Mouse (Mus musculus): ENCODE results near the gene Aff4. TPM values are rescaled to one million over a fixed set of nuclear protein-coding genes. Genes with fewer than 3 reads are reported as not detected.
A peak's percentile ranks its signal among the peaks of the same experiment; 100 is the strongest.

The Aff4 gene
- total RNA-seq, 1 experiment: 97.2 TPM

GRCm38 (mm10) chr11:53456474-53457371 lies 106.1 kb downstream of the Aff4 start, which contains the start of the genes Gm10447 and Shroom1:
Gene Gm10447, minus strand, starts transcription at chr11:53457110.
Gene Shroom1, plus strand, starts transcription at chr11:53457205.
- Histone ChIP-seq H3K36me3 (ENCODE audit: control insufficient read depth, insufficient read depth, low read length, poor library complexity, severe bottlenecking) (no peaks in the 10 kb centered on the region), H3K4me3 (ENCODE audit: insufficient read depth in 1 of 2, low read depth in 1 of 2, low read length in 2 of 2, poor library complexity in 1 of 2, severe bottlenecking in 1 of 2) (peak within 1 kb of the TSS; percentile 71 to 74), H3K9me3 (ENCODE audit: control insufficient read depth, insufficient read depth, low read depth, low read length) (no peaks in the 10 kb centered on the region), H3K9ac (ENCODE audit: insufficient read depth, low read depth, low read length, poor library complexity, severe bottlenecking) (peak within 1 kb of the TSS; percentile 51), H3K27ac (ENCODE audit: insufficient read depth, low read depth, low read length, poor library complexity, severe bottlenecking) (no peak within 1 kb of the TSS), H3K4me1 (ENCODE audit: control insufficient read depth in 2 of 2, insufficient read depth in 2 of 2, low read length in 2 of 2, poor library complexity in 1 of 2) (no peaks in the 10 kb centered on the region)
- in situ Hi-C loops (cut with MboI; ENCODE audit: low sequenced_read_pairs in 2 of 2, unreplicated experiment in 2 of 2): no loop called here
- no peak for TF ChIP-seq HCFC1 (IDR thresholded peaks at IDR 0.05; ENCODE audit: borderline replicate concordance, insufficient read depth, low read length)
- TF ChIP-seq ZNF384 (IDR thresholded peaks at IDR 0.05; ENCODE audit: low read depth, low read length): no peak
- no peak for TF ChIP-seq MAFK (IDR thresholded peaks at IDR 0.05; ENCODE audit: insufficient read depth, low read depth, low read length)
- TF ChIP-seq CHD2 (IDR thresholded peaks at IDR 0.05; ENCODE audit: low read depth, low read length): no peak
- TF ChIP-seq ZC3H11A (IDR thresholded peaks at IDR 0.05; ENCODE audit: borderline replicate concordance, low read depth, low read length): no peak
- no peak for DNase-seq (ENCODE audit: low read depth, low spot score)

GRCm38 (mm10) chr11:53457372-53457954 lies 106.8 kb downstream of the Aff4 start:
- Histone ChIP-seq H3K9ac (ENCODE audit: insufficient read depth, low read depth, low read length, poor library complexity, severe bottlenecking) (peak overlapping the region; percentile 51), H3K27ac (ENCODE audit: insufficient read depth, low read depth, low read length, poor library complexity, severe bottlenecking) (no peak overlapping the region), H3K4me3 (ENCODE audit: insufficient read depth in 1 of 2, low read depth in 1 of 2, low read length in 2 of 2, poor library complexity in 1 of 2, severe bottlenecking in 1 of 2) (peak overlapping the region; percentile 71 to 74), H3K4me1 (ENCODE audit: control insufficient read depth in 2 of 2, insufficient read depth in 2 of 2, low read length in 2 of 2, poor library complexity in 1 of 2) (no peaks in the 10 kb centered on the region), H3K36me3 (ENCODE audit: control insufficient read depth, insufficient read depth, low read length, poor library complexity, severe bottlenecking) (no peaks in the 10 kb centered on the region), H3K9me3 (ENCODE audit: control insufficient read depth, insufficient read depth, low read depth, low read length) (no peaks in the 10 kb centered on the region)
- no peak for TF ChIP-seq CHD2 (IDR thresholded peaks at IDR 0.05; ENCODE audit: low read depth, low read length)
- TF ChIP-seq HCFC1 (IDR thresholded peaks at IDR 0.05; ENCODE audit: borderline replicate concordance, insufficient read depth, low read length): no peak
- no peak for TF ChIP-seq MAFK (IDR thresholded peaks at IDR 0.05; ENCODE audit: insufficient read depth, low read depth, low read length)
- peak; percentile 12; the same call in 1 of the 2 replicates for TF ChIP-seq ZC3H11A (IDR thresholded peaks at IDR 0.05; ENCODE audit: borderline replicate concordance, low read depth, low read length)
- in situ Hi-C loops (cut with MboI; ENCODE audit: low sequenced_read_pairs in 2 of 2, unreplicated experiment in 2 of 2): no loop called here
- no peak for DNase-seq (ENCODE audit: low read depth, low spot score)

GRCm38 (mm10) chr11:53458996-53459395 lies 108.4 kb downstream of the Aff4 start:
- in situ Hi-C loops (cut with MboI; ENCODE audit: low sequenced_read_pairs in 2 of 2, unreplicated experiment in 2 of 2): no loop called here
- no peaks in the 10 kb centered on the region for H3K36me3 ChIP-seq (ENCODE audit: control insufficient read depth, insufficient read depth, low read length, poor library complexity, severe bottlenecking)
- no peaks in the 10 kb centered on the region; a peak in 1 of 4 replicates for H3K4me1 ChIP-seq (ENCODE audit: control insufficient read depth in 2 of 2, insufficient read depth in 2 of 2, low read length in 2 of 2, poor library complexity in 1 of 2)
- DNase-seq (ENCODE audit: low read depth, low spot score): no peak
- no peak overlapping the region for H3K4me3 ChIP-seq (ENCODE audit: insufficient read depth in 1 of 2, low read depth in 1 of 2, low read length in 2 of 2, poor library complexity in 1 of 2, severe bottlenecking in 1 of 2)
- no peak overlapping the region for H3K27ac ChIP-seq (ENCODE audit: insufficient read depth, low read depth, low read length, poor library complexity, severe bottlenecking)
- H3K9ac ChIP-seq (ENCODE audit: insufficient read depth, low read depth, low read length, poor library complexity, severe bottlenecking): no peak overlapping the region
- no peaks in the 10 kb centered on the region for H3K9me3 ChIP-seq (ENCODE audit: control insufficient read depth, insufficient read depth, low read depth, low read length)
- TF ChIP-seq CHD2 (IDR thresholded peaks at IDR 0.05; ENCODE audit: low read depth, low read length) (no peak), MAFK (IDR thresholded peaks at IDR 0.05; ENCODE audit: insufficient read depth, low read depth, low read length) (no peak), ZNF384 (IDR thresholded peaks at IDR 0.05; ENCODE audit: low read depth, low read length) (no peak), ZC3H11A (IDR thresholded peaks at IDR 0.05; ENCODE audit: borderline replicate concordance, low read depth, low read length) (no peak), HCFC1 (IDR thresholded peaks at IDR 0.05; ENCODE audit: borderline replicate concordance, insufficient read depth, low read length) (no peak)

- TF ChIP-seq HCFC1 (IDR thresholded peaks at IDR 0.05; ENCODE audit: borderline replicate concordance, insufficient read depth, low read length): no peak
- no peak for TF ChIP-seq MAFK (IDR thresholded peaks at IDR 0.05; ENCODE audit: insufficient read depth, low read depth, low read length)
- TF ChIP-seq ZC3H11A (IDR thresholded peaks at IDR 0.05; ENCODE audit: borderline replicate concordance, low read depth, low read length): no peak
- no peak for TF ChIP-seq ZNF384 (IDR thresholded peaks at IDR 0.05; ENCODE audit: low read depth, low read length)
- in situ Hi-C loops (cut with MboI; ENCODE audit: low sequenced_read_pairs in 2 of 2, unreplicated experiment in 2 of 2): no loop called here
- Histone ChIP-seq H3K4me3 (ENCODE audit: insufficient read depth in 1 of 2, low read depth in 1 of 2, low read length in 2 of 2, poor library complexity in 1 of 2, severe bottlenecking in 1 of 2) (no peak overlapping the region), H3K36me3 (ENCODE audit: control insufficient read depth, insufficient read depth, low read length, poor library complexity, severe bottlenecking) (no peaks in the 10 kb centered on the region), H3K9me3 (ENCODE audit: control insufficient read depth, insufficient read depth, low read depth, low read length) (no peaks in the 10 kb centered on the region), H3K9ac (ENCODE audit: insufficient read depth, low read depth, low read length, poor library complexity, severe bottlenecking) (no peak overlapping the region), H3K27ac (ENCODE audit: insufficient read depth, low read depth, low read length, poor library complexity, severe bottlenecking) (no peak overlapping the region), H3K4me1 (ENCODE audit: control insufficient read depth in 2 of 2, insufficient read depth in 2 of 2, low read length in 2 of 2, poor library complexity in 1 of 2) (no peaks in the 10 kb centered on the region; a peak in 1 of 4 replicates)
- DNase-seq (ENCODE audit: low read depth, low spot score): no peak
Observed at GRCm38 (mm10) chr11:53460192-53460591, 109.6 kb downstream of the Aff4 start.
